Mouse (Mus musculus) macrophage (primary cell): ENCODE data around the gene Notch3. TPM values are rescaled to one million over a fixed set of nuclear protein-coding genes. Genes with fewer than 3 reads are reported as not detected.
"Not testable (repeated sequence)": the region's sequence is repeated elsewhere in the genome, so short reads cannot be mapped to it uniquely, and the experiment has no call there.

Experiments
- H3K27ac ChIP-seq: fragments of 350-480 bp; formaldehyde crosslinking; 2 replicates; pipeline ENCODE4 v1.9.0; 2021
- H3K36me3 ChIP-seq: fragments of 350-480 bp; formaldehyde crosslinking; 2 replicates; pipeline ENCODE4 v1.9.0; 2021; ENCODE audit errors: inconsistent target
- H3K4me3 ChIP-seq: fragments of 350-480 bp; formaldehyde crosslinking; 2 replicates; pipeline ENCODE4 v1.9.0; 2021; ENCODE audit errors: inconsistent target
- H3K79me2 ChIP-seq: fragments of 350-480 bp; formaldehyde crosslinking; 2 replicates; pipeline ENCODE4 v1.9.0; 2021; ENCODE audit errors: inconsistent target
- WGBS: methylation state at CpG from one replicate; pipeline ENCODE4 v1.1.7; 2026; ENCODE audit warnings: inconsistent platforms; ENCODE audit not compliant: missing documents; 5-methylcytosine and 5-hydroxymethylcytosine counted together
- polyA plus RNA-seq: library from polyadenylated mRNA; stranded (reverse); fragments of 250-400 nt; gene quantifications from 3 replicates; pipeline ENCODE4 v1.2.4, GENCODE M21; 2018; ENCODE audit warnings: inconsistent platforms

Gene Notch3
- polyA plus RNA-seq, 1 experiment from 2014 or later: not detected

GRCm38 (mm10) chr17:32103054-32103453 lies 63.6 kb downstream of the Notch3 start:
- no peak overlapping the region for H3K27ac ChIP-seq
- no peak overlapping the region for H3K4me3 ChIP-seq
- no peaks in the 10 kb centered on the region for H3K79me2 ChIP-seq
- 67% methylated on average over 4 of the region's 4 CpGs for WGBS
- no peaks in the 10 kb centered on the region for H3K36me3 ChIP-seq

GRCm38 (mm10) chr17:32099943-32100586 lies 66.6 kb downstream of the Notch3 start:
- no peak overlapping the region for H3K4me3 ChIP-seq
- WGBS: 8% methylated on average over 44 of the region's 44 CpGs
- H3K36me3 ChIP-seq: no peaks in the 10 kb centered on the region
- no peak overlapping the region for H3K27ac ChIP-seq
- no peaks in the 10 kb centered on the region for H3K79me2 ChIP-seq

GRCm38 (mm10) chr17:32099574-32099942 lies 67.1 kb downstream of the Notch3 start:
- no peaks in the 10 kb centered on the region for H3K79me2 ChIP-seq
- H3K27ac ChIP-seq: no peak overlapping the region
- WGBS: 67% methylated on average over 8 of the region's 8 CpGs
- H3K4me3 ChIP-seq: no peak overlapping the region
- no peaks in the 10 kb centered on the region for H3K36me3 ChIP-seq

GRCm38 (mm10) chr17:32098905-32099304 lies 67.7 kb downstream of the Notch3 start:
- not testable (repeated sequence) for H3K27ac ChIP-seq, H3K79me2 ChIP-seq, H3K4me3 ChIP-seq, H3K36me3 ChIP-seq
- WGBS: 100% methylated on average over 1 of the region's 6 CpGs

- no peak overlapping the region for H3K4me3 ChIP-seq
- WGBS: 90% methylated on average over 1 of the region's 1 CpGs
- no peaks in the 10 kb centered on the region for H3K36me3 ChIP-seq
- H3K79me2 ChIP-seq: no peaks in the 10 kb centered on the region
- no peak overlapping the region for H3K27ac ChIP-seq
Measured at GRCm38 (mm10) chr17:32097676-32098075, 69.0 kb downstream of the Notch3 start.

GRCm38 (mm10) chr17:32092895-32093294 lies 73.8 kb downstream of the Notch3 start:
- no peak overlapping the region for H3K27ac ChIP-seq
- H3K4me3 ChIP-seq: no peak overlapping the region
- no peaks in the 10 kb centered on the region for H3K79me2 ChIP-seq
- WGBS: 76% methylated on average over 5 of the region's 5 CpGs
- no peaks in the 10 kb centered on the region for H3K36me3 ChIP-seq

- WGBS: 75% methylated on average over 1 of the region's 1 CpGs
- Histone ChIP-seq H3K4me3 (no peak overlapping the region), H3K36me3 (no peaks in the 10 kb centered on the region), H3K79me2 (no peaks in the 10 kb centered on the region), H3K27ac (no peak overlapping the region)
Measured at GRCm38 (mm10) chr17:32092241-32092619, 74.4 kb downstream of the Notch3 start.

- not testable (repeated sequence) for H3K27ac ChIP-seq, H3K36me3 ChIP-seq, H3K79me2 ChIP-seq
- 13% methylated on average over 10 of the region's 16 CpGs for WGBS
- H3K4me3 ChIP-seq: peak overlapping the region; percentile 23; the same call in 1 of the 2 replicates
Measured at GRCm38 (mm10) chr17:32091364-32092240, 75.0 kb downstream of the Notch3 start.

- Histone ChIP-seq H3K79me2 (no peaks in the 10 kb centered on the region), H3K27ac (no peak overlapping the region), H3K36me3 (no peaks in the 10 kb centered on the region), H3K4me3 (peak overlapping the region; percentile 23; the same call in 1 of the 2 replicates)
- 30% methylated on average over 1 of the region's 1 CpGs for WGBS
Measured at GRCm38 (mm10) chr17:32091032-32091363, 75.7 kb downstream of the Notch3 start.

GRCm38 (mm10) chr17:32087069-32087468 lies 79.6 kb downstream of the Notch3 start:
- Histone ChIP-seq H3K27ac (no peak overlapping the region), H3K79me2 (no peaks in the 10 kb centered on the region), H3K36me3 (no peaks in the 10 kb centered on the region), H3K4me3 (no peak overlapping the region)
- WGBS: 80% methylated on average over 2 of the region's 2 CpGs

GRCm38 (mm10) chr17:32083351-32083750 lies 83.3 kb downstream of the Notch3 start:
- Histone ChIP-seq H3K36me3 (no peaks in the 10 kb centered on the region), H3K79me2 (no peaks in the 10 kb centered on the region), H3K27ac (no peak overlapping the region), H3K4me3 (no peak overlapping the region)
- 93% methylated on average over 2 of the region's 2 CpGs for WGBS

- Histone ChIP-seq H3K4me3 (no peak overlapping the region), H3K27ac (no peak overlapping the region), H3K79me2 (no peaks in the 10 kb centered on the region), H3K36me3 (no peaks in the 10 kb centered on the region)
- WGBS: 20% methylated on average over 1 of the region's 2 CpGs
Measured at GRCm38 (mm10) chr17:32075164-32075563, 91.5 kb downstream of the Notch3 start.

- H3K4me3 ChIP-seq: no peak overlapping the region
Measured at GRCm38 (mm10) chr17:32074658-32075057, 92.0 kb downstream of the Notch3 start.

GRCm38 (mm10) chr17:32073359-32073758 lies 93.3 kb downstream of the Notch3 start:
- Histone ChIP-seq H3K27ac (no peak overlapping the region), H3K4me3 (no peak overlapping the region), H3K79me2 (no peaks in the 10 kb centered on the region), H3K36me3 (no peaks in the 10 kb centered on the region)
- WGBS: 12% methylated on average over 2 of the region's 2 CpGs

More at GRCm38 (mm10) chr17:32074658-32075057, 92.0 kb downstream of the Notch3 start:
- Histone ChIP-seq H3K79me2 (no peaks in the 10 kb centered on the region), H3K27ac (no peak overlapping the region), H3K36me3 (no peaks in the 10 kb centered on the region)
- WGBS: 55% methylated on average over 4 of the region's 4 CpGs
